Mouse (Mus musculus): ENCODE results near the gene Atp7a. TPM values are rescaled to one million over a fixed set of nuclear protein-coding genes. Genes with fewer than 3 reads are reported as not detected.
A peak's percentile ranks its signal among the peaks of the same experiment; 100 is the strongest.
"Not testable (repeated sequence)": the region's sequence is repeated elsewhere in the genome, so short reads cannot be mapped to it uniquely, and the experiment has no call there.

Gene Atp7a
- polyA plus RNA-seq, 1 experiment from 2014 or later, result 21.2 TPM

DNA sequence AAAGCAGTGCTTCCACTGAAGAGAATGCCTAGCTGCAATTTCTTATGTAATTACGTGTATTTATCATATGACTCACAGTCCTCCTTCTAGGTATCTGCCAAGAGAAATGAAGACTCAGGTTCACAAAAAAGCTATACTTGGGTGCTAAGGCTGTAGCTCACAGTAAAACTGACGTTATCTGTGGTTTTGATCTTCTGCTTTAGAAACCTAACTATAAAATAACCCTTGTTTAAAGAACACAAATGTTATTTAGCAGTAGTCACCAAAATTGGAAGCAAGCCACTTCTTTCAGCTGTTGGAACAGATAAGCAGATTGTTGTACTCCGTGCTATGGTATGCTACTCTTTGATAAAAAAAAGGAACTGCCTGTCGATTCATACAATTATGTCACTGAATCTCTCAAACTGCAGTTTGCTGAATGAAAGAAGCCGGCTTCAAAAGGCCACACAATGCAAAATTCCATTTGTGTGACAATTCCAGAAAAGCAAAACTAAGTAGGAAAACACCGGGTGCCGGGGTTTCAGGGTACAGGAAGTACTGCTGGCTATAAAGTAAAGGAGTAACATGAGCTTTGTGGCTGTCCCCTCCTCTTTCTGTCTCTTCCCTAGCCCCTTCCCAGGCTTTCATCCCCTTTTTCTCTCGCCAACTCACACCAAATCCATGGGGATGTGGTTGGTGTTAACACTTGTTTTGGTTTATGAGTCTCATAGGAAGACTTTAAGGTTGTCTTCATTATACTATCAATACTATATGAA lies 17.0 kb downstream of the Atp7a start:
- no peaks in the 10 kb centered on the region for H3K4me1 ChIP-seq (ENCODE audit: control insufficient read depth, insufficient read depth, low read length)
- no peaks in the 10 kb centered on the region for H3K36me3 ChIP-seq (ENCODE audit: control insufficient read depth, insufficient read depth, low read length)
- ATAC-seq (ENCODE audit: low FRiP score, low TSS enrichment) (no peak), DNase-seq (peak; percentile 5)
- H3K4me2 ChIP-seq (ENCODE audit: low read length), result no peak overlapping the region
- no peak overlapping the region for H3K4me3 ChIP-seq (replicated peaks; ENCODE audit: low read depth, low read length)
- no peaks in the 10 kb centered on the region for H3K9me3 ChIP-seq (ENCODE audit: control insufficient read depth, low read length)
- H3K27me3 ChIP-seq (ENCODE audit: control insufficient read depth, insufficient read depth, low read length), result no peaks in the 10 kb centered on the region
- H3K27ac ChIP-seq (replicated peaks; ENCODE audit: low read depth, low read length), result no peak overlapping the region
- H3K9ac ChIP-seq (replicated peaks; ENCODE audit: low read length), result no peak overlapping the region
- WGBS, result 67% methylated on average over 8 of the region's 8 CpGs

DNA sequence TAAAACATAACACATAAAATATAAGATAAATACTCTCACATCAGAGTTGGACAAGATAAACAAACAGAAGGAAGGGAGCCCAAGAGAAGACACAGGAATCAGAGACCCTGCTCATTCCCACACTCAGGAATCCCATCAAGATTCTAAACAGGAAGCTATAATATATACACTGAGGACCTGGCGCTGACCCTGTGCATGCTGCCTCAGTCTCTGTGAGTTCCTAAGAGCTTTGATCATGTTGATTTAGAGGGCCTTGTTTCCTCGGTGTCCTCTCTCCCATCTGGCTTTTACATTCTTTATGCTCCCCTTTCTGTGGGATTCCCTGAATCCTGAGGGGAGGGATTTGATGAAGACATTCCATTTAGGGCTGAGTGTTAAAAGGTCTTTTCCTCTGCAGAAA lies 18.4 kb downstream of the Atp7a start:
- ATAC-seq (ENCODE audit: low FRiP score, low TSS enrichment) (no peak), DNase-seq (no peak)
- H3K9ac ChIP-seq (replicated peaks; ENCODE audit: low read length), result no peak overlapping the region
- 58% methylated on average over 2 of the region's 2 CpGs for WGBS
- no peak overlapping the region for H3K27ac ChIP-seq (replicated peaks; ENCODE audit: low read depth, low read length)
- no peak overlapping the region for H3K4me2 ChIP-seq (ENCODE audit: low read length)
- no peak overlapping the region for H3K4me3 ChIP-seq (replicated peaks; ENCODE audit: low read depth, low read length)
- H3K9me3 ChIP-seq (ENCODE audit: control insufficient read depth, low read length), result no peaks in the 10 kb centered on the region
- H3K36me3 ChIP-seq (ENCODE audit: control insufficient read depth, insufficient read depth, low read length), result no peaks in the 10 kb centered on the region
- no peaks in the 10 kb centered on the region for H3K27me3 ChIP-seq (ENCODE audit: control insufficient read depth, insufficient read depth, low read length)
- no peaks in the 10 kb centered on the region for H3K4me1 ChIP-seq (ENCODE audit: control insufficient read depth, insufficient read depth, low read length)

DNA sequence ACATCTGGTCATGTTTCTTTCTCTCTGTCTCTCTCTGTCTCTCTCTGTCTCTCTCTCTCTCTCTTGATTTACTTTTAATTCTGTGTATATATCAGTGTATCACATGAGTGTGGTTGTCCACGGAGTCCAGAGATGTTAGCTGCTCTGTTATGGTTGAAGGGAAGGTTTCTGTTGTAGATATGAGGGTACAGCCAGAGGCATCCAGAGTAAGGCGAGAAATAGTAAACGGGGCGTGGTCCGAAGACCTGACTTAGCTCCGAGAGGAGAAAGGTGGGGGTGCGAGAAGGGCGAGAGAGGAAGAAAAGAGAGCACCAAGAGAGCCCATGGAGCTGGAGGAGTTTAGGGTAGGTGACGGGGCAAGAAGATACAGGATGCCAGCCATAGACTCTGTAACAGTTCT lies 18.9 kb downstream of the Atp7a start:
- ATAC-seq (ENCODE audit: low FRiP score, low TSS enrichment) (no peak), DNase-seq (no peak)
- WGBS, result 88% methylated on average over 9 of the region's 9 CpGs
- Histone ChIP-seq H3K36me3 (ENCODE audit: control insufficient read depth, insufficient read depth, low read length) (no peaks in the 10 kb centered on the region), H3K27me3 (ENCODE audit: control insufficient read depth, insufficient read depth, low read length) (no peaks in the 10 kb centered on the region), H3K9ac (replicated peaks; ENCODE audit: low read length) (no peak overlapping the region), H3K9me3 (ENCODE audit: control insufficient read depth, low read length) (no peaks in the 10 kb centered on the region), H3K27ac (replicated peaks; ENCODE audit: low read depth, low read length) (no peak overlapping the region), H3K4me3 (replicated peaks; ENCODE audit: low read depth, low read length) (no peak overlapping the region), H3K4me2 (ENCODE audit: low read length) (no peak overlapping the region), H3K4me1 (ENCODE audit: control insufficient read depth, insufficient read depth, low read length) (no peaks in the 10 kb centered on the region)

DNA sequence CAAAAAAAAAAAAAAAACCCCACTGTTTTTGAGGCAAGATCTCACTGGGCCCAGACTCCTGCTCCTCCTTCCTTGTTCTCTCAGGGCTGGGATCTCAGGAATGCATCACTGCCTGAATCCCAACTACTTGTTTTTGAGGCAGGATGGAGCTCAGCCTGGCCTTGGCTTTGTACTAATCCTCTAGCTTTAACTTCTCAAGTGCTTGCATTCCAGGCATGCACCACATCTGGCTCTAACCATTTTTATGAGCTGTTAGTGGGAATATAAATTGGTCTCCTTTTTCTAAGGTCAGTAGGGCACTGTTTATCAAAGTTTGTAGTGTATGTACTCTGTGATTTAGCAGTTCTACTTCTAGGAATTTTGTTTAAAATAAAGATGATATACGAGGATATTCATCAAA lies 21.1 kb downstream of the Atp7a start:
- H3K4me2 ChIP-seq (ENCODE audit: low read length), result no peak overlapping the region
- ATAC-seq (ENCODE audit: low FRiP score, low TSS enrichment) (no peak), DNase-seq (no peak)
- no peak overlapping the region for H3K9ac ChIP-seq (replicated peaks; ENCODE audit: low read length)
- WGBS, result 79% methylated on average over 1 of the region's 1 CpGs
- no peaks in the 10 kb centered on the region for H3K27me3 ChIP-seq (ENCODE audit: control insufficient read depth, insufficient read depth, low read length)
- no peak overlapping the region for H3K27ac ChIP-seq (replicated peaks; ENCODE audit: low read depth, low read length)
- H3K36me3 ChIP-seq (ENCODE audit: control insufficient read depth, insufficient read depth, low read length), result no peaks in the 10 kb centered on the region
- no peak overlapping the region for H3K4me3 ChIP-seq (replicated peaks; ENCODE audit: low read depth, low read length)
- no peaks in the 10 kb centered on the region for H3K4me1 ChIP-seq (ENCODE audit: control insufficient read depth, insufficient read depth, low read length)
- H3K9me3 ChIP-seq (ENCODE audit: control insufficient read depth, low read length), result no peaks in the 10 kb centered on the region

DNA sequence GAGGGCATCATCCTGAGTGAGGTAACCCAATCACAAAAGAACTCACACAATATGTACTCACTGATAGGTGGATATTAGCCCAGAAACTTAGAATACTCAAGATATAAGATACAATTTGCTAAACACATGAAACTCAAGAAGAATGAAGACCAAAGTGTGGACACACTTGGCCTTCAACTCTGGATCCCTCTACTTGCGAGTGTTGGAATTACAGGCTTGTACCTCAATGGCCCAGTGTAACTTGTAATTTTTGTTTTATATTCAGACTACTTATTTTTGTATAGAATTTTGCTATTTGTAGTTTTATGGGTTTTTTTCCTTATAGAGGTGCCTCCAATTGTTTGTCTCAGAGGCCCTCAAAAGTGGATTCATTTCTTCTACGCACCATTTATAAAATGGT lies 50.8 kb downstream of the Atp7a start:
- not testable (repeated sequence) for H3K9me3 ChIP-seq (ENCODE audit: control insufficient read depth, low read length); H3K27me3 ChIP-seq (ENCODE audit: control insufficient read depth, insufficient read depth, low read length); H3K4me2 ChIP-seq (ENCODE audit: low read length); H3K4me3 ChIP-seq (replicated peaks; ENCODE audit: low read depth, low read length); DNase-seq; H3K36me3 ChIP-seq (ENCODE audit: control insufficient read depth, insufficient read depth, low read length); ATAC-seq (ENCODE audit: low FRiP score, low TSS enrichment); H3K9ac ChIP-seq (replicated peaks; ENCODE audit: low read length); H3K27ac ChIP-seq (replicated peaks; ENCODE audit: low read depth, low read length); H3K4me1 ChIP-seq (ENCODE audit: control insufficient read depth, insufficient read depth, low read length)
- 93% methylated on average over 2 of the region's 2 CpGs for WGBS

DNA sequence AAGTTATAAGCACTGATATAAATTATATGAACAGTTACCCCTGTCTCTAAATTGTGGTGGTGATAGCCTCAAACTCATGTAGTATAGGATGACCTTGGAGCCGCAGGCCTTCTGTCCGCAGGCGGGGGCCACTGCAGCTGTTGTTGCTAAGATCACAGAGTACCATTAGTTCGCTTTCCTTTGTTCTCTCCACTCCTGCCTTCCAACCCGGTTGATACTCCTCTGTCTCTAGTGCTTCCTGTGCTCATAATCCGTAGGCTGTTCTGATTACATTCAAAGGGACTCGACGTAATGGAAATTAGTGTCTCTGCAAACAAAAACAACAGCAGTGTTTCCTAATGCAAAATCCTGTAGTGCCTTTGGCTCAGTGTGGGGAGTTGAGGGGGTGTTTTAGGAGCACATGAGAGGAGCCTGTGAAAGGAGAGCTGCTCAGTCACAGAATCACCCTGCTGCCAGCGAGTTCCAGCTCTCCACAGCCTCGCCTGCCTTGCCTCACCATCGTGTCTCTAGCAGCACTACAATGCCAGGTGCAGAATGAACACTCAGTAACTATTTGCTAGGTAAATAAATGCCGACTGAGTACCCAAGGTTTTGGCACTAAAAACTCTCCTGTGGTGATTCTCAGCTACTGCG lies 53.9 kb downstream of the Atp7a start:
- no peak overlapping the region for H3K4me3 ChIP-seq (replicated peaks; ENCODE audit: low read depth, low read length)
- peak; percentile 13 for DNase-seq
- H3K4me1 ChIP-seq (ENCODE audit: control insufficient read depth, insufficient read depth, low read length), result no peaks in the 10 kb centered on the region
- no peaks in the 10 kb centered on the region for H3K27me3 ChIP-seq (ENCODE audit: control insufficient read depth, insufficient read depth, low read length)
- no peaks in the 10 kb centered on the region for H3K36me3 ChIP-seq (ENCODE audit: control insufficient read depth, insufficient read depth, low read length)
- H3K27ac ChIP-seq (replicated peaks; ENCODE audit: low read depth, low read length), result no peak overlapping the region
- no peak overlapping the region for H3K4me2 ChIP-seq (ENCODE audit: low read length)
- H3K9me3 ChIP-seq (ENCODE audit: control insufficient read depth, low read length), result no peaks in the 10 kb centered on the region
- no peak overlapping the region for H3K9ac ChIP-seq (replicated peaks; ENCODE audit: low read length)
- WGBS, result 40% methylated on average over 13 of the region's 13 CpGs
- ATAC-seq (ENCODE audit: low FRiP score, low TSS enrichment), result no peak

DNA sequence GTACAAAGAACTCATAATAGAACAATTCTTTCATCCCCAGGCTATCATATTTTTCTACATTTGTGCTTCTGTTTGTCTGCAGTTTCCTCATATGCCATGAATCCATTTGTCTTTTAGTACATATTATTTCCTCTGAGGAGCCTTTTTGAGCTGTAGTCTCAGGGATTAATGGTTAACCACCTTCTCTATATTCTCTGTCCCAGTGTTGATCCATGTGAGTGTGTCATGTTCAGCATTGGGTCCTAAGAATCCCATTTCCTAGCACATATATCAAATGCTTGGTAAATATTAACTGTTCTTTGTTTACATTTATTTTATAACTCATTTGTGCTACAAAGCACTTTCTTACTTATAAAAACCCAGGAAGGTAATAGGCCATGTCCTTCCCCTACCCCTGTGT lies 55.4 kb downstream of the Atp7a start:
- no peak overlapping the region for H3K4me2 ChIP-seq (ENCODE audit: low read length)
- H3K27ac ChIP-seq (replicated peaks; ENCODE audit: low read depth, low read length), result no peak overlapping the region
- no peaks in the 10 kb centered on the region for H3K9me3 ChIP-seq (ENCODE audit: control insufficient read depth, low read length)
- no peak overlapping the region for H3K4me3 ChIP-seq (replicated peaks; ENCODE audit: low read depth, low read length)
- no peaks in the 10 kb centered on the region for H3K4me1 ChIP-seq (ENCODE audit: control insufficient read depth, insufficient read depth, low read length)
- no peaks in the 10 kb centered on the region for H3K27me3 ChIP-seq (ENCODE audit: control insufficient read depth, insufficient read depth, low read length)
- no peak for ATAC-seq (ENCODE audit: low FRiP score, low TSS enrichment)
- DNase-seq, result no peak
- H3K9ac ChIP-seq (replicated peaks; ENCODE audit: low read length), result no peak overlapping the region
- no peaks in the 10 kb centered on the region for H3K36me3 ChIP-seq (ENCODE audit: control insufficient read depth, insufficient read depth, low read length)

DNA sequence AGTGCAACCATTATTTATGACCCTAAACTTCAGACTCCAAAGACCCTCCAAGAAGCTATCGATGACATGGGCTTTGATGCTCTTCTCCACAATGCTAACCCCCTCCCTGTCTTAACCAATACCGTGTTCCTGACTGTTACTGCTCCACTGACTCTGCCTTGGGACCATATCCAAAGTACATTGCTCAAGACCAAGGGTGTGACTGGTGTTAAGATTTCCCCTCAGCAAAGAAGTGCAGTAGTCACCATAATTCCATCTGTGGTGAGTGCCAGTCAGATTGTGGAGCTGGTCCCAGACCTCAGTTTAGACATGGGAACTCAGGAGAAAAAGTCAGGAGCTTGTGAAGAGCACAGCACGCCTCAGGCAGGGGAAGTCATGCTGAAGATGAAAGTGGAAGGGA lies 58.1 kb downstream of the Atp7a start:
- ATAC-seq (ENCODE audit: low FRiP score, low TSS enrichment) (no peak), DNase-seq (no peak)
- H3K4me2 ChIP-seq (ENCODE audit: low read length), result no peak overlapping the region
- H3K27me3 ChIP-seq (ENCODE audit: control insufficient read depth, insufficient read depth, low read length), result no peaks in the 10 kb centered on the region
- H3K36me3 ChIP-seq (ENCODE audit: control insufficient read depth, insufficient read depth, low read length), result no peaks in the 10 kb centered on the region
- no peak overlapping the region for H3K9ac ChIP-seq (replicated peaks; ENCODE audit: low read length)
- WGBS, result 89% methylated on average over 3 of the region's 3 CpGs
- no peaks in the 10 kb centered on the region for H3K9me3 ChIP-seq (ENCODE audit: control insufficient read depth, low read length)
- H3K4me3 ChIP-seq (replicated peaks; ENCODE audit: low read depth, low read length), result no peak overlapping the region
- H3K27ac ChIP-seq (replicated peaks; ENCODE audit: low read depth, low read length), result no peak overlapping the region
- no peaks in the 10 kb centered on the region for H3K4me1 ChIP-seq (ENCODE audit: control insufficient read depth, insufficient read depth, low read length)

DNA sequence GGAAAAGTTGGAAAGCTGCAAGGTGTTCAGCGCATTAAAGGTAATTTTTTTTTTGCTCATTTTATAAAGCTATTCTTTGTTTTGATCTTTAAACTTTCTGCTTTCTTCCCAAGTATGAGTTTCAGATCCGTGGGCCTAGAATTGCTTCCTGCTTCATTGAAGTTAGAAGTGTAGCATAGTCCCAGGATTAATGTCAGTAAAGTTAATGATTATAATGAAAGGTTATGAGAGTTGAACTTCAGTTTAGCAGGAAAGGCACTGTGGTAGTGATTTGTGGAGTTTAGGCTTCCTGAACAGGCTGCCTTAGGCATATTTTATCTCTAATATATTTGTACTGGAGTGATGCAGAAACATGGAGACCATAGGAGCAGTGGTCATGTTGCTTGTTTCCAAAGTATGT lies 58.5 kb downstream of the Atp7a start:
- Histone ChIP-seq H3K4me1 (ENCODE audit: control insufficient read depth, insufficient read depth, low read length) (no peaks in the 10 kb centered on the region), H3K4me3 (replicated peaks; ENCODE audit: low read depth, low read length) (no peak overlapping the region), H3K4me2 (ENCODE audit: low read length) (no peak overlapping the region), H3K27me3 (ENCODE audit: control insufficient read depth, insufficient read depth, low read length) (no peaks in the 10 kb centered on the region), H3K9me3 (ENCODE audit: control insufficient read depth, low read length) (no peaks in the 10 kb centered on the region), H3K27ac (replicated peaks; ENCODE audit: low read depth, low read length) (no peak overlapping the region), H3K36me3 (ENCODE audit: control insufficient read depth, insufficient read depth, low read length) (no peaks in the 10 kb centered on the region), H3K9ac (replicated peaks; ENCODE audit: low read length) (no peak overlapping the region)
- ATAC-seq (ENCODE audit: low FRiP score, low TSS enrichment) (no peak), DNase-seq (no peak)
- WGBS, result 91% methylated on average over 2 of the region's 2 CpGs

Data from midbrain, embryonic 14.5 days (tissue).